Mouse (Mus musculus): ENCODE results near the gene Gm20458. TPM values are rescaled to one million over a fixed set of nuclear protein-coding genes. Genes with fewer than 3 reads are reported as not detected.
A peak's percentile ranks its signal among the peaks of the same experiment; 100 is the strongest.

Gm20458 gene
- polyA plus RNA-seq, 1 experiment from 2014 or later, result 5.8 TPM

- Histone ChIP-seq H3K36me3 (replicated peaks; ENCODE audit: insufficient read depth, low read length) (no peaks in the 10 kb centered on the region; the same call in 1 of the 2 replicates), H3K9ac (replicated peaks) (0 out of 2 replicates have a peak overlapping the region, but pooled peaks have one; percentile 2), H3K27ac (ENCODE audit: low read depth) (peak overlapping the region; percentile 93), H3K4me3 (ENCODE audit: low read depth, low read length) (no peak overlapping the region), H3K27me3 (ENCODE audit: insufficient read depth, low read length) (no peaks in the 10 kb centered on the region), H3K4me1 (ENCODE audit: insufficient read depth) (peaks cover 25% of the 10 kb centered on the region), H3K4me2 (ENCODE audit: low read depth, low read length) (peak overlapping the region; percentile 52; the same call in 1 of the 2 replicates), H3K9me3 (ENCODE audit: low read length) (no peaks in the 10 kb centered on the region)
- peak; percentile 3 for ATAC-seq
- 48% methylated on average over 7 of the region's 7 CpGs for WGBS (ENCODE audit: insufficient replicate concordance)
- TF ChIP-seq CTCF (IDR thresholded peaks at IDR 0.05; ENCODE audit: low read depth) (no peak), EP300 (IDR thresholded peaks at IDR 0.05; ENCODE audit: low read depth) (peak; percentile 16; the same call in 1 of the 2 replicates)
- peak; percentile 29 for DNase-seq
Measured at GRCm38 (mm10) chr2:164457942-164458341, 2.8 kb upstream of the Gm20458 start.

GRCm38 (mm10) chr2:164458535-164458934 is 2.2 kb upstream of the Gm20458 start:
- Histone ChIP-seq H3K27ac (ENCODE audit: low read depth) (peak overlapping the region; percentile 93), H3K27me3 (ENCODE audit: insufficient read depth, low read length) (no peaks in the 10 kb centered on the region), H3K9me3 (ENCODE audit: low read length) (no peaks in the 10 kb centered on the region), H3K9ac (replicated peaks) (0 out of 2 replicates have a peak overlapping the region, but pooled peaks have one; percentile 2), H3K4me3 (ENCODE audit: low read depth, low read length) (no peak overlapping the region), H3K4me1 (ENCODE audit: insufficient read depth) (peaks cover 25% of the 10 kb centered on the region), H3K4me2 (ENCODE audit: low read depth, low read length) (peak overlapping the region; percentile 52; the same call in 1 of the 2 replicates), H3K36me3 (replicated peaks; ENCODE audit: insufficient read depth, low read length) (peaks cover 4% of the 10 kb centered on the region; the same call in 1 of the 2 replicates)
- TF ChIP-seq EP300 (IDR thresholded peaks at IDR 0.05; ENCODE audit: low read depth) (peak; percentile 86), CTCF (IDR thresholded peaks at IDR 0.05; ENCODE audit: low read depth) (no peak)
- 29% methylated on average over 8 of the region's 8 CpGs for WGBS (ENCODE audit: insufficient replicate concordance)
- DNase-seq, result peak; percentile 60
- ATAC-seq, result peak; percentile 57

- ATAC-seq (no peak), DNase-seq (no peak)
- Histone ChIP-seq H3K4me2 (ENCODE audit: low read depth, low read length) (no peak overlapping the region), H3K27ac (ENCODE audit: low read depth) (no peak overlapping the region), H3K9me3 (ENCODE audit: low read length) (no peaks in the 10 kb centered on the region), H3K36me3 (replicated peaks; ENCODE audit: insufficient read depth, low read length) (peaks cover 23% of the 10 kb centered on the region), H3K4me3 (ENCODE audit: low read depth, low read length) (no peak overlapping the region), H3K9ac (replicated peaks) (no peak overlapping the region), H3K27me3 (ENCODE audit: insufficient read depth, low read length) (no peaks in the 10 kb centered on the region), H3K4me1 (ENCODE audit: insufficient read depth) (peaks cover 10% of the 10 kb centered on the region)
- TF ChIP-seq EP300 (IDR thresholded peaks at IDR 0.05; ENCODE audit: low read depth), result no peak
- no peak for TF ChIP-seq CTCF (IDR thresholded peaks at IDR 0.05; ENCODE audit: low read depth)
Measured at GRCm38 (mm10) chr2:164465161-164465560, 4.4 kb downstream of the Gm20458 start.

GRCm38 (mm10) chr2:164466787-164467186 is 6.0 kb downstream of the Gm20458 start:
- DNase-seq, result no peak
- no peak for TF ChIP-seq CTCF (IDR thresholded peaks at IDR 0.05; ENCODE audit: low read depth)

GRCm38 (mm10) chr2:164470254-164470653 is 9.5 kb downstream of the Gm20458 start:
- no peak overlapping the region for H3K4me3 ChIP-seq (ENCODE audit: low read depth, low read length)
- H3K9ac ChIP-seq (replicated peaks), result no peak overlapping the region
- H3K4me1 ChIP-seq (ENCODE audit: insufficient read depth), result no peaks in the 10 kb centered on the region
- no peaks in the 10 kb centered on the region for H3K9me3 ChIP-seq (ENCODE audit: low read length)
- H3K36me3 ChIP-seq (replicated peaks; ENCODE audit: insufficient read depth, low read length), result peaks cover 6% of the 10 kb centered on the region; the same call in 1 of the 2 replicates
- ATAC-seq, result peak; percentile 63
- no peak overlapping the region for H3K4me2 ChIP-seq (ENCODE audit: low read depth, low read length)
- WGBS (ENCODE audit: insufficient replicate concordance), result 22% methylated on average over 10 of the region's 10 CpGs
- DNase-seq, result peak; percentile 70
- H3K27me3 ChIP-seq (ENCODE audit: insufficient read depth, low read length), result no peaks in the 10 kb centered on the region
- no peak overlapping the region for H3K27ac ChIP-seq (ENCODE audit: low read depth)
- TF ChIP-seq CTCF (IDR thresholded peaks at IDR 0.05; ENCODE audit: low read depth), result peak; percentile 80
- no peak for TF ChIP-seq EP300 (IDR thresholded peaks at IDR 0.05; ENCODE audit: low read depth)

More at GRCm38 (mm10) chr2:164466787-164467186, 6.0 kb downstream of the Gm20458 start:
- Histone ChIP-seq H3K36me3 (replicated peaks; ENCODE audit: insufficient read depth, low read length) (peaks cover 23% of the 10 kb centered on the region), H3K4me1 (ENCODE audit: insufficient read depth) (peaks cover 7% of the 10 kb centered on the region), H3K9ac (replicated peaks) (no peak overlapping the region), H3K9me3 (ENCODE audit: low read length) (no peaks in the 10 kb centered on the region), H3K4me3 (ENCODE audit: low read depth, low read length) (no peak overlapping the region), H3K27ac (ENCODE audit: low read depth) (no peak overlapping the region), H3K4me2 (ENCODE audit: low read depth, low read length) (no peak overlapping the region), H3K27me3 (ENCODE audit: insufficient read depth, low read length) (no peaks in the 10 kb centered on the region)
- 64% methylated on average over 5 of the region's 5 CpGs for WGBS (ENCODE audit: insufficient replicate concordance)
- ATAC-seq, result no peak

- DNase-seq, result no peak
- no peak for ATAC-seq
- Histone ChIP-seq H3K4me3 (ENCODE audit: low read depth, low read length) (no peak within 1 kb of the TSS), H3K27me3 (ENCODE audit: insufficient read depth, low read length) (no peaks in the 10 kb centered on the region), H3K9me3 (ENCODE audit: low read length) (no peaks in the 10 kb centered on the region), H3K27ac (ENCODE audit: low read depth) (no peak within 1 kb of the TSS), H3K4me2 (ENCODE audit: low read depth, low read length) (no peak within 1 kb of the TSS), H3K9ac (replicated peaks) (no peak within 1 kb of the TSS), H3K36me3 (replicated peaks; ENCODE audit: insufficient read depth, low read length) (no peaks in the 10 kb centered on the region; the same call in 1 of the 2 replicates), H3K4me1 (ENCODE audit: insufficient read depth) (no peaks in the 10 kb centered on the region)
- TF ChIP-seq CTCF (IDR thresholded peaks at IDR 0.05; ENCODE audit: low read depth) (no peak), EP300 (IDR thresholded peaks at IDR 0.05; ENCODE audit: low read depth) (no peak)
- WGBS (ENCODE audit: insufficient replicate concordance), result 84% methylated on average over 6 of the region's 6 CpGs
Measured at GRCm38 (mm10) chr2:164473624-164474023, 12.9 kb downstream of the Gm20458 start, which contains the start of gene Trp53tg5. Gene Trp53tg5 (minus strand): TSS chr2:164473724.

All from liver, postnatal 0 days (tissue).